Mouse (Mus musculus) spleen, postnatal 14 days (tissue): Measurements from ENCODE around the gene Zfp423.

Experiments used
- DNase-seq, 2 experiments: peaks; one replicate each; pipeline ENCODE4 v3.0.0; 2021 to 2022; ENCODE audit warnings: low spot score in 2 of 2

The Zfp423 gene

GRCm38 (mm10) chr8:87697127-87697526 lies 262.3 kb downstream of the Zfp423 start:
- DNase-seq, result no peak

- no peak for DNase-seq
Measured at GRCm38 (mm10) chr8:87693741-87694140, 265.7 kb downstream of the Zfp423 start.

DNA sequence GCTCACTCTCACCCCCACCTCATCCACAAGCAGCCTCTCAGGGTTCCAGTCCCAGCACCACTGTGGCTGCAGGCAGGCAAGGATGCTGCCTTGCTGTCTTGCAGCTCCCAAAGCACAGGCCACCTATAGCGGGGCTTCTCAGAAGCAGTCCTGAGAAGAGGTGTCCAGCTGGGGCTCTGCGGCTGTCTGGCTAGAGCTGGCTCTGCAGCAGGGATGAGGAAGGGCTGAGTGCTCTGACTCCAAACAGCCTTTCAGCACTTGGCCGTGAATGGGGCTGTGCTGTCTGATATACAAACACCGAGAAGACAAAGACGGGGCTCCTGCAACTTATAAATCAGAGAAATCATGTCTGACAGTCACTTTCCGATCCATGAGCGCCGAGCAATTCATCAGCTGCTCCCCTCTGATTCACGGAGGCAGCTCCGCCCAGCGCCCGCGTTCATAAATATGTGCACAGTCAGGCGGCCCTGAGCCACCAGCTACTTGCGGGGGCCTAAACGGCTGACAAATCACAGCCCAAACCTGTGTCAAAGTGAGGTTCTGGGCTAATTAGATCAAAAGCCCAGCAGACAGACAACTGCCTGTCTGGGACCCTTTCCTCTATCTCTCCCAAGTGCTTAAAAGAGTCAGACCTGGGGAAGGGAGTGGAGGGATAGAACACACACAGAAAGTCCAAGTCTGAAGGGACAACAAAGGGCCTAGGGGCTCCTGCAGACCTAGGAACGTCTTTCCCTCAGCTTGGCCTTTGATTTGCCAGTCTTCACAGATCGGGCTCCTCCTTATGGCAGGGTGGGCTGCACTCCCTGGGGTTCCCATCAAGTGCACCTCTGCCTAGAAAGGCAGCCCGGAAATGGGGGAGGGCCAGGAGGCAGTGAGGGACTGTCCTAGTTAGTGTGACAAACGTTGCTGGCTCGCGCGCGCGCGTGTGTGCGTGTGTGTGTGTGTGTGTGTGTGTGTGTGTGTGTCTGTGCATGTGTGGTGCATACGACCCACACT lies 269.0 kb downstream of the Zfp423 start:
- no peak for DNase-seq

- no peak for DNase-seq
Measured at GRCm38 (mm10) chr8:87689192-87689591, 270.2 kb downstream of the Zfp423 start.

DNA sequence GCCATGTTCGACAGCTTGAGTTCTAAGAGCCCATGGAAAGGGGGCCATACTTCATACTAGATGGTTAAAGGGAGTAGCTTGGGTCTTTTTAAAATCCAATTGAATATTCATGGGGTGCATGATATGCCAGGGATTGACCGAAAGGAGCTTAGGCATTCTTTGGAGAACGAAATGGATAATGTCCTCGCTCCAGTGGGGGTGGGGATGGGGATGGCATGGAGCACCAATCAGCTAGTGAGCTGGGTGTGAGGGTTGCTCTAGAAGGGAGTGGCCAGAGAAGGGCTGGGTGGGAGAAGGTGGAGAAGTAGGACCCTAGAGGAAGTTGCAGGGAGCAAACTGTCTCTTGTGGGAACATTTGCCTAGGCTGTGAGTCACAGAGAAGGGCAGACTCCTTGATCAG lies 271.0 kb downstream of the Zfp423 start:
- DNase-seq, result no peak

DNA sequence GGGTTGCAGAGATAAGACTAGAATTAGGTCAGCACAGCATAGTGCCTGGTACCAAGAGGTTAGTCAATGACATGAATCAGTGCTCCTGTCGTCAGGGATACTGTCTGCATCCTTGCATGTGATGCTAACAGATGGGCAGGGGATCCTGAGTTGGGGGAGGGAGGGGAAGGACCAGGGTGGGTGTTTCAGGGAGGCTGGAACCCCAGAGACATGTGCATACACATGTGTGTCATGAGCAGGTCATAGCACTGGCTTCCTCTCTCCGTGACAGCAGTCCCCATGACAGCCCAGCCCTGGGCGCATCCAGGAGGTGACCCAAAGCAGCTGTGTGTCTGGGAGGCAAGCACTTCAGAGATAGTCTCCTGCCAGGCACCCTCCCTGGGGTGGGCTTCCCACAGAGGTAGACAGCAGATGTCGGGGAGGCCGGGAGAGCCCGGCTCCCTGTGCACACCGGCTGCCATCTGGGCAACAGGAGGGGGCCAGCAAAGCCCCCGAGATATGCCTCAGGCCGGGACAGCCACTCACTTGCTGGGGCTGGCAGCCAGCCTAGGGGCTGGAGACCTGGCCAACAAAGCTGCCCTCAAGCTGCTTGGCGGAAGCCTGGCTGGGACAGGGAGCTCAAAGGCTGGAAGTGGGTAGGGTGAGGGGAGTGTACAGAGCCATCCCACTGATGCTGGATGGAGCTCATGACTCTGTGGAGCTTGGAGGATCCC lies 272.3 kb downstream of the Zfp423 start:
- DNase-seq, result no peak

DNA sequence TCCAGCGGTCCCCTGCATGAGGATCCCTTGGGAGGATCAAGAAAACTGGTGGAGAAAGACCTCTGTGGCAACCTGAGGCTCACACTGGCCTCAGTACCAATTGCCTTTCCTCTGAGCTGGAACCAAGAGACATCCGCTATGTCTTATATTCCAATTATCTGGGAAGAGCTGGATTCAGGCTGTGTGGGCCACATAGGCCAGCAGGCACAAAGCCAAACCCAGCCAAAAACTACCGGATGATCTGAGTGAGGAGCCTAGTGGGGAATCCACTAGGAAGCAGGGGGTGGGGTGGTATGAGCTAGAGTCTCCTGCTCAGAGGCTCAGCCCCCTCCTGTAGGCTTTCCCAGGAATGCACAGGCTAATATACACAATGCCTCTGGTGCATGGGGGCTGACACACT lies 273.4 kb downstream of the Zfp423 start:
- no peak for DNase-seq

DNA sequence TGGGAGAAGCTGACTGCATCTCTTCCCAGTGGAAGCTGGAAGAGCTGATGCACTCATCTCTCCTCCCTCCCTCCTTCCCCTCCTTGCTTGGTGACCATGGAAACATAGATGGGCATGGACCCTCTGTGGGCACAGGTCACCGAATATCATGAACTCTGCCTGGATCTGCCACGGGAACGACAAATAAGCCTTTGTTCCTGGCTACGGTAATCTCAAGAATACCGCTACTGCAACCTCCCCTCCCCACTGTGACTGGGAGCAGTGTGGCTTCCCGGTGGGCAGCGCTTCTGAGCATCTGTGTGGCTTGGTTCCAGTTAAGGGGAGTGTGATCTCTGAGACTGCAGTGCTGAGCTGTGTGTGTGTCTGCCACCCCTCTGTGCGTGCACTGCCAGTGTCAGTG lies 274.0 kb downstream of the Zfp423 start:
- DNase-seq, result no peak

- no peak for DNase-seq
Measured at GRCm38 (mm10) chr8:87682066-87682465, 277.3 kb downstream of the Zfp423 start.

- DNase-seq, result no peak
Measured at GRCm38 (mm10) chr8:87680034-87680433, 279.4 kb downstream of the Zfp423 start.

GRCm38 (mm10) chr8:87679431-87680003 lies 279.9 kb downstream of the Zfp423 start:
- no peak for DNase-seq

DNA sequence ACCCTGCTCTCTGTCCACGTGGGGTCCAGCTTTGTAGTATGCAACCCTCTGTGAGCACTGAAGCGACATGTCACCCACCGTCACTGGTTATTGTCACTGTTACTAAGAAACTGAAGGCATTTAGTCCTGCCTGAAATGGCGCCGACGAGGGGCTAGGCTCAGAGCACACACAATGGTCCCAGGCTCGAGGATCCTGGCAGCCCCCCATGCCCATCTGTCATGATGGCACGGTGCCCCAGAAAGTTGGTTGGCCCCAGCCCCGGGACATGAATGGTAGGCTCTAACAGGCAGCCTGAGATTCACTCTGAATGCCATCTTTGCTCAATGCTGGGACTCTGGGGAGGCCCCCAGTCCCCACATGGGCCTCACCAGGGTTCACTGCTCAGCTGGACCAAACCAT lies 284.0 kb downstream of the Zfp423 start:
- DNase-seq, result no peak

GRCm38 (mm10) chr8:87674157-87674556 lies 285.2 kb downstream of the Zfp423 start:
- no peak for DNase-seq

GRCm38 (mm10) chr8:87672214-87672613 lies 287.2 kb downstream of the Zfp423 start:
- no peak for DNase-seq

DNA sequence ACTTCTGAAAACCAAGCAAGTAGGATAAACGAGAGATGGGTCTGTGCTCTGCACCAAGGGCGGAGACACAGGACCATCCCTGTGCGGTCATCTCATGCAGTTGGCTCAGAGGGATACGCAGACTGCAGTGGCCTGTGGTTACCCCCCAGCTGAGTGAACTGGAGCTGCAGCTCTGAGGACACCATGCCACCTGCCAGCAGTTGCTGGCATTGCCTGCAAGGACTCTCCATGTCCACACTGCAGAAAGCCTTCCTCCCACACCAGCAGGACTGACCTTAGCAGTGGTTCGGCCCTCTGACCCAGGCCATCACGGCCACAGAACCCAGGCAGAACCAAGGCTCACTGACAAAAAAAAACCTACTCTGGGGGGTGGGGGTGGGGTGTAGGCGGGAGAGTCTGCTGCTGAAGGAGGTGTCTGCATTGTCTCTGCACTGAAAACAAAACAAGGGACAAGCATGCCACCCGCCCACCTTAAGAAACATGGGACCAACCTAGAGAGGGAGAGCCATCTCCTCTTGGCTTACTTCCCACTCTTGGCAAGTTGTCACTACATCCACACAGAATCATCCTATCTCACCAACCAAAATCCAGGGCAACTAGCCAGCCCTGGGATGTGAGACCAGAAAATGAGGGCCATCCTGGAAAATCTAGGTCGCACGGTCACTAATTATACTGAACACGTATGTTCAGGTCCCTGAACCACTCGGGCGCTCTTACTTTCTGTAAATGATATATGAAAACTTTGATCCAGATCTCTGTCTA lies 288.0 kb downstream of the Zfp423 start:
- no peak for DNase-seq

- DNase-seq, result no peak
Measured at GRCm38 (mm10) chr8:87670232-87670631, 289.2 kb downstream of the Zfp423 start.

- DNase-seq, result no peak
Measured at GRCm38 (mm10) chr8:87668736-87669135, 290.7 kb downstream of the Zfp423 start.

- DNase-seq, result no peak
Measured at GRCm38 (mm10) chr8:87667914-87668643, 291.3 kb downstream of the Zfp423 start.

- DNase-seq, result no peak
Measured at GRCm38 (mm10) chr8:87667297-87667696, 292.1 kb downstream of the Zfp423 start.

- DNase-seq, result no peak
Measured at GRCm38 (mm10) chr8:87665337-87665736, 294.1 kb downstream of the Zfp423 start.

DNA sequence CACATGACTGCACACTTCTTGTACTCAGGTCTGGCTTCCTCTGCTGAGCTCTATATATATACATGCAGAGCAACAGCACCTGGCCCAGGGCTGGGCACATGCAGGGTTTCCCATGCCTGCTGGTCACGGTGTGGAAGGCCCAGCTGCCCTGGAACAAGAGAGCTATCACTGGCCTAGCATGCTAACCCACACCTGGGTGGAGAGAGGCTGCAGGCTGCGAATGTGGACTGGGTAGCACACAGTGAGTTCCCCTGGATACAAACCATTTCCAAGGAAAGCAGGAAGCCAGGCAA lies 295.2 kb downstream of the Zfp423 start:
- no peak for DNase-seq
